Mouse (Mus musculus) mature B cell (primary cell): ENCODE measurements around the gene Cacna2d4.

Experiments
- in situ Hi-C: fragments of 300-500 bp; cut with MboI; formaldehyde crosslinking; loops from 2 replicates; pipeline ENCODE4 v1.14.3; 2019

The Cacna2d4 gene

DNA sequence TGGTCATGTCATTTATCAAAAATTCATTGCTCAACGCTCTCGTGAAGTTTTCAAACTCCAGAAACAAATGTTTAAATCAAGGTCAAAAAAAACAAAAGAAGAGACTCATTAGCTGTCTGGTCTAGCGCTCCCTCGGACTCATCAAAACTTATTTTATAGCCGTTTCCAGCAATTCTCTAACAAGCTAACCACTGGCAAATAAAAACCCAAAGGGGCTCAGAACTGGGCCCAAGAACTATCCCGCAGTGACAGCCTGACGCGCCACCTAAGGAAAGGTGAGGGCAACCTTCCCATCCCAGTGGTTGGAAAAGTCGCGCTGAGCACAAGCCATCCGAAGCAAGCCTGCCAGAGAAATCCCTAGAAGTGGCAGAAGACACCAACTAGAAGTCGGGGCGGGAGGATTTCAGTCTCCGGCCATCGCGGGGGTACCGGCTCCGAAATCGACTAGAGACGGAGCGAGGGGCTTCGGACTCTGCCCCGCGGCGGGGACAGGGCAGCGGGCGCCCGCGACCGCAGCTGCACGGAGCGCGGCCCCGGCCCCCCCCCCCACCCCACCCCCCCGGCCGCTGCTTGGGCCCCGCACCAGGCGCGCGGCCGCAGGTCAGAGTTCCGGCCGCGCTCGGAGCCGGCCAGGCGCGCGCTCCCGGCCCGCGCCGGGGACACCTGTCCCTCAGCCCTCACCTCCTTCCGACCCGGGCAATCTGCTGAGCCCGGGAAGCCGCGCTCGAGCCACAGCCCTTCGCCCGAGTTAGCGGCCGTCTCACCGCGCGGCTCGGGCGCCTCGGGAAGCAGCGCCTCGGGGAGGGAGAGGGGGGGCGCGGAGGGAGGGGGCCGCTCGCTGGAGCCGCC is 151.7 kb downstream of the Cacna2d4 start:
- in situ Hi-C loops: no loop called here

DNA sequence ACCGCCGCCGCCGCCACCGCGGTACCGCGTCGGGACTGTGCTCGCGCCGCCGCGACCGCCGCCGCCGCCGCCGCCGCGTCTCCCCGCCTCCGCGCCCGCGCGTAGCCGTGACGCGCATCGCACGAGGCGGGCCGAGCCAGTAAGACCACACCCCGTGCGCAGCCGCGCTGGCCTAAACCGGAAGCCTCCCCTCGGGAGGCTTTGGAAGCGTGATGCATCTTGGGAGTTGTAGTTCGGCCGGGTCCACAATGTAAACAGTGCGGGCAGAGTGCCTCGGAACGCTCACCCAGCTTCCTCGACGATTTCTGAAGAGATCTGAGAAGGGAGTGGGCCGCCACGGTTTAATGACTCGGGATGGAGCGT is 152.3 kb downstream of the Cacna2d4 start:
- in situ Hi-C loops: no loop called here

DNA sequence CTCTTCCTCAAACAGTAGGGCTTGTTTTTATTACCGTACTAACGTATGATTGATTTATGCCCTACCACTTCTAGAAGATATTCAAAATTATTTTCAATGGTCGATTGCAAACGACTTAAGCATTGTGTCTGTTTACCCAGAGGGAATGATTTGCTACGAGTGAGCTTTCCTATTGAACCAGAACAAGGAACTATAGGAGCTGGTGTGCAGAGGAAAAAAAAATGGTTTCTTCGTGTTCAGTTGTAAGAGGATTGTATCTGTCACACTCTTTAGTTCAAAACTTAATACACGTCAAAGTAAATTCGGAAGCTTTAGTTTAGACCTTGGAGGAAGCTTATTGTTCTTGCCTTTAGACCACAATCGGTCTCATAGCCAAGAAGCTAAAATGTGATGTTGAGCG is 152.8 kb downstream of the Cacna2d4 start:
- in situ Hi-C loops: no loop called here

DNA sequence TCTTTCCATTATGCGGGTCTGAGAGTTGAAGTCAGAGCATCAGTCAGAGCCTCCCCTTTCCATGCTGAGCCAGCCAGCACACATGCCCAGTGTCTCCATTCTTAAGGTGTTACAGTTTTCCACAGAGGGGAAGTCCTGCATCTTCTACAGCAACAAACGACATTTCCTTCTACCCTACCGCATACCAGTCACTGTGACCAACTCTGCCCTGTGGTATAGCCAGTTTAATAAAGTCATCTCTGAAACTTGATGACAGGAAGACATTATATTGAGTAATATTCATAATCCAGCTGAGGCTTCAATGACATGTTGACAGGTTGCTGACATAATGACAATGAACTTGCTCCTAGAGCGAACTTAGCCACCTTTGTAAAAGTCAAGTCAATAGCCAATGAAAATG is 154.4 kb downstream of the Cacna2d4 start:
- in situ Hi-C loops: no loop called here

DNA sequence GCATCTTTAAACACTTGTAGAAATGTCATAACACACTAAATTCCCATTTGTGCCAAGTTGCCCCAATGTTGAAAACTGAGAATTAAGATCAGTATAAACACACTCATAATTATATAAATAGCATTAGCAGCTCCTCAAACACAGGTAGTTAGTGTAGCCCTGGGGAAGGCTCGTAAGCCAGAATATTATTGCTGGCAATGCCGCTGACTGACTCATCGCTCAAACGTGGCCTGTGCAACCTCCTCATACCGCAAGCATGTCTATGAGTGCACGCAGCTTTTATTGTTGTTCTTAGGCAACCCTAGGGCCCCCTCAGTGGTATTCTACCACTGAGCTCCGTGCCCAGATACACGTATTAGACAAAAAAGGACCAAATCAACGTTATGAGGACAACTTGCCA is 156.5 kb downstream of the Cacna2d4 start:
- in situ Hi-C loops: no loop called here

DNA sequence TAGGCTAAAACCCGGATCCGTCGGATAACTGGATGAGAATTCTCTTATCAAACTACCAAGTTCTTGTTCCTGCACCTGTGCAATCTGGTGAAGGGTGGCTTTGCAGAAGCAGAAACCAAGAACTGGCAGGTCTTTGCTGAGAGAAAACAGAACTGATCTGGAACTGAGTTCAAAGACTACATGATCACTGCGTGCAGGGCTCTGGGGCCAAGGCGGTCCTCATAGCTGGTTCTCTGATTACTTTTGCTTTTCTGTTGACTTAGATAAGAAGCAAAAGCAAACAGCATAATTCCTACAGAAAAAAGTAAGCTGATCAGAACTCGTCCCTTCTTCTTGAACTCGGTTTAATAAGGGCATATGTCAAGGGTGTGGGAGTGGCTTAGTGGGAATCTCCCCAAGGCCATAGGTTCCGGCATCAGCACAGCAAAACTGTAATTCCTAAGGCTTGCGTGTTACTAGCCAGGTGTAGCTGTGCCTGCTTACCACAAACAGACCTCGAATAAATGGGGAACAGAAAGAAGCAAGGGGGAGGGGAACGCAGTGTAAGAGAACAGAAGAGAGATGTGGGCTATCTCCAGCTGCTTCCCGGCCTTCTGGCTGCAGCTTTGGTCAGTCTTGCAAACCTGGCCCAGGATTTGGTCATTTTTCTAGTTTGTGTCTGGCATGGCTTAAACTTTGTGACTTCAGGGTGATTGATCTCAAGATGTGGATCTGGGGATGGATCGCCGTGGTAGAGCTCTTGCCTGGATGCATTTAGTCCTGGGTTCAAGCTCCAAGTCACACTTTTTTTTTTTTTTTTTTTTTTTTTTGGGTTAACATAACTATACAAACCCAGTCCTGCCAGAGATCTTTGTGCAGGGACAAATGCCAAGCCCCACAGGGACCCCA is 159.3 kb downstream of the Cacna2d4 start:
- in situ Hi-C loops: no loop called here

DNA sequence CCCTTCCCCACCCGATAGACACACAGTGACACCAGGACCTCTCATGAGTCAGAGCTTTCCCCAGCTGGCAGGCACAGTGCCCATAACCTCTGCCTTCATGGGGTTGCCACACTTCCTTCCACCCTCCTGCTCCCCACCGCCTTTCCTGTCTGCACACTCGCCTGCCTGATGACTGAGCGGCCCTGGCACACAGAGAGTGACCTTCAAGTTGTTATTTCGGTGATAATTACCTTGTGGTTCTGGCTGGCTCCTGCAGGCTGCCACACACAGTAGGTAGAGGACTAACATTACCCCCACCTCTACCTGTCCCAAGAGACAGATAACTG is 159.9 kb downstream of the Cacna2d4 start:
- in situ Hi-C loops: no loop called here

DNA sequence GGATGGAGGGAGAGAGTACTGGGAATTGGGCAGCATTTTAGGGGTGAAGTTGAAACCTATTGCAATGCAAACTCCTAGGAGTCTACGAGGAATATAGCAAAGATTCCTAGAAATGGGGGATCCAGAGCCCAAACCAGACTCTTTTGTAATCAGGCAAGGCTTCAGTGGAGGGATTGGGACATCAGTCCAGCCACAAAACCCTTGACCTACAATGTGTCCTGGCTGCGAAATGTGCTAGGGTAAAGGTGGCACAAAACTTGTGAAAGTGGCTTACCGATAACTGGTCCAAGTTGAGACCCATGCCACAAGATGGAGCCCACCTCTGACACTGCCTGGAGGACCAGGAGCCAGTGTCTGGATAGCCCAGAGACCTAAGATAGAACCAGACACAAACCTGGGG is 163.0 kb downstream of the Cacna2d4 start:
- in situ Hi-C loops: no loop called here

DNA sequence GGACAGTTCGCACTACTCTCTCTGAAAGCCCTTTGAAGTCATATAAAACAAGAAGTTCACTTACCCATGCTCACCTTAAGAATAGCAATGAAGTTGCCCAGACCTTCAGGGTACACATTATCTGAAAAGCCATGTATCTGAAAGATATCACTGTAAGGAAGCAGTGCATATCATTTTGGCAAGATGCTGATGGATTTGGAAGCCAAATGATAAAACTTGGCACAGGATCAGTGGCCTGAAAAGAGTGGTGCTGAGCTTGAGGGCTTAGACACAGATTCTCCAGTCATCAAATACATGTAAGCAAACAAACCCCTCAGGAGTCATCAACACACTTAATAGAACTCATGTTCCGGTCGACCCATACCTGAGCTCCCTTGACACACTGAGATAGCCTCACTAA is 164.3 kb downstream of the Cacna2d4 start:
- in situ Hi-C loops: no loop called here

DNA sequence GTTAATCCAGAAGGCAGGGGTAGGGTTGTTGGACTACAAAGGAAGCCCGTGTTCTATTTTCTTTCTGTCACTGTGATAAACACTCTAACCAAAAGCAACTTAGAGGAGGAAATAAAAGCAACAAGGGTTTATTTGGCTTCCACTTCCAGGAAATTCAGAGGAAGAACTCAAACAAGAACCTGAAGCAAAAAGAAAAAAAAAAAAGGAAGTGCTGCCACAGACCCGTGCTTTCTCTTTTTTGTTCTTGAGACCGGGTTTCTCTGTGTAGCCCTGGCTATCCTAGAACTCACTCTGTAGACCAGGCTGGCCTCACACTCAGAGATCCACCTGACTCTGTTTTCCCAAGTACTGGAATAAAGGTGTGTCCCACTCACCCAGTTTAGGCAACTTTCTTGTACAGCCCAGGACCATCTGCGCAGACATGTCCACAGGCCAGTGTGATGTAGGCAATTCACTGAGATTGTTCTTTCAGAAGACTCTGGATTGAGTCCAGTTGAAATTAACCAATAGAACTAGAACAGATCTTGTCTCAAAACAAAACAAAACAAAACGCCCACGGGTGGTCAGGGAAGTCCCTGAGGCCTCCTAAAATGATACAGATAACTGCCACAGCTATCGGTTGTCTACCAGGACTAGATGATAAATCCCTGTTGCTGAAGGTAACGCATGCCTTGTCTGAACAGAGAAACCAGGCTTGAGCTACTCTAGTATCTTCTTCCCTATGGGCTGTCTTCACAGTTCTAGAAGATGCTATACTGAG is 165.4 kb downstream of the Cacna2d4 start:
- in situ Hi-C loops: no loop called here
